In genomic region chr11:96135847-96136246, GRCm38 (mm10) we compare ENCODE assay signal across 31 mouse cellular contexts. TPM values are rescaled to one million over a fixed set of nuclear protein-coding genes. Genes with fewer than 3 reads are reported as not detected.
A peak's percentile ranks its signal among the peaks of the same experiment; 100 is the strongest.
DNase-seq lines count a peak whose midpoint lies in the region; ATAC-seq and TF ChIP-seq lines count a peak whose summit lies in the region.
"Had no signal": no experiment of that assay in that cellular context is flagged by ENCODE, and none has a peak within 500 bp of the region (broad histone marks: within the 10 kb centered on the region; RNA-seq: fewer than 3 reads in every experiment).

No protein-coding gene starts in this region.

- TF ChIP-seq CTCF in E14TG2a.4 (conservative IDR thresholded peaks at IDR 0.05; ENCODE audit: low read length) = no peak
- no peak for TF ChIP-seq CTCF in small intestine, adult 2 months (IDR thresholded peaks at IDR 0.05; ENCODE audit: extremely low read depth, insufficient read length, insufficient replicate concordance, low read depth, low read length)
- no peak for TF ChIP-seq CTCF in stomach, postnatal 0 days (IDR thresholded peaks at IDR 0.05; ENCODE audit: low read depth)
- no peak for TF ChIP-seq CTCF in cerebellum, adult 2 months (IDR thresholded peaks at IDR 0.05; ENCODE audit: borderline replicate concordance, insufficient read depth, low read depth, low read length)

- H3K36me3 ChIP-seq in E14TG2a.4 (ENCODE audit: insufficient read depth, low read length) = no peaks in the 10 kb centered on the region
- H3K36me3 ChIP-seq in intestine, embryonic 16.5 days (ENCODE audit: control insufficient read depth, insufficient read depth, low read length) = no peaks in the 10 kb centered on the region
- H3K36me3 ChIP-seq in small intestine, adult 2 months (ENCODE audit: control insufficient read depth, insufficient read depth, low read length) = no peaks in the 10 kb centered on the region
- H3K36me3 ChIP-seq in stomach, postnatal 0 days (ENCODE audit: control insufficient read depth, insufficient read depth, low read length) = no peaks in the 10 kb centered on the region
- H3K36me3 ChIP-seq: embryonic facial prominence, embryonic 12.5 days; embryonic facial prominence, embryonic 15.5 days; heart, embryonic 10.5 days; heart, embryonic 13.5 days had no signal

- ATAC-seq in intestine, embryonic 16.5 days = peak; percentile 59
- peak; percentile 52; the same call in 1 of the 2 replicates for ATAC-seq in stomach, postnatal 0 days (ENCODE audit: low FRiP score, low TSS enrichment)
- ATAC-seq: activated CD4-positive, CD25-positive, alpha-beta regulatory T cell, adult 4 months; CD4-positive, CD25-positive, alpha-beta regulatory T cell, adult 4 months; forebrain, embryonic 14.5 days; forebrain, postnatal 0 days; hindbrain, postnatal 0 days had no signal

- H3K9me3 ChIP-seq in E14TG2a.4 (ENCODE audit: low read length) = no peaks in the 10 kb centered on the region
- no peaks in the 10 kb centered on the region for H3K9me3 ChIP-seq in intestine, embryonic 16.5 days (ENCODE audit: control insufficient read depth, low read length)
- H3K9me3 ChIP-seq in stomach, postnatal 0 days (ENCODE audit: control insufficient read depth, low read length) = no peaks in the 10 kb centered on the region
- H3K9me3 ChIP-seq: embryonic facial prominence, embryonic 12.5 days; embryonic facial prominence, embryonic 15.5 days; heart, embryonic 10.5 days; heart, embryonic 13.5 days had no signal

- peak overlapping the region; percentile 1; the same call in 1 of the 2 replicates for H3K27ac ChIP-seq in intestine, embryonic 16.5 days (ENCODE audit: low read length)
- peak overlapping the region; percentile 65 for H3K27ac ChIP-seq in small intestine, adult 2 months (ENCODE audit: insufficient read depth, low read depth, low read length)
- H3K27ac ChIP-seq in stomach, postnatal 0 days (replicated peaks) = peak overlapping the region; percentile 30; the same call in 1 of the 2 replicates
- H3K27ac ChIP-seq in cerebellum, adult 2 months (ENCODE audit: insufficient read depth, low read length) = no peak overlapping the region
- H3K27ac ChIP-seq: embryonic facial prominence, embryonic 12.5 days; embryonic facial prominence, embryonic 15.5 days; heart, embryonic 10.5 days; heart, embryonic 13.5 days; hindbrain, embryonic 14.5 days; hindbrain, postnatal 0 days had no signal

- peak overlapping the region; percentile 45 for H3K4me3 ChIP-seq in E14TG2a.4 (replicated peaks; ENCODE audit: low read length)
- no peak overlapping the region for H3K4me3 ChIP-seq in intestine, embryonic 16.5 days (ENCODE audit: low read length)
- no peak overlapping the region for H3K4me3 ChIP-seq in small intestine, adult 2 months (ENCODE audit: low read depth, low read length)
- no peak overlapping the region for H3K4me3 ChIP-seq in stomach, postnatal 0 days (ENCODE audit: low read depth, low read length)
- H3K4me3 ChIP-seq in cerebellum, adult 2 months (replicated peaks; ENCODE audit: insufficient read depth, low read depth, low read length) = no peak overlapping the region
- H3K4me3 ChIP-seq: embryonic facial prominence, embryonic 12.5 days; embryonic facial prominence, embryonic 15.5 days; heart, embryonic 10.5 days; heart, embryonic 13.5 days had no signal

- 59% methylated on average over 8 of the region's 8 CpGs for WGBS in intestine, embryonic 16.5 days
- WGBS in small intestine, adult 2 months = 23% methylated on average over 8 of the region's 8 CpGs
- 49% methylated on average over 8 of the region's 8 CpGs for WGBS in stomach, postnatal 0 days
- 77% methylated on average over 8 of the region's 8 CpGs for WGBS in cerebellum, adult 2 months

- H3K4me2 ChIP-seq in intestine, embryonic 16.5 days (ENCODE audit: low read depth, low read length) = no peak overlapping the region
- H3K4me2 ChIP-seq in stomach, postnatal 0 days (replicated peaks; ENCODE audit: low read depth) = no peak overlapping the region
- H3K4me2 ChIP-seq: embryonic facial prominence, embryonic 12.5 days; embryonic facial prominence, embryonic 15.5 days; heart, embryonic 13.5 days; hindbrain, embryonic 14.5 days had no signal

- no peak overlapping the region for H3K9ac ChIP-seq in intestine, embryonic 16.5 days (ENCODE audit: low read depth, low read length)
- no peak overlapping the region for H3K9ac ChIP-seq in stomach, postnatal 0 days (ENCODE audit: low read length)
- H3K9ac ChIP-seq: embryonic facial prominence, embryonic 12.5 days; embryonic facial prominence, embryonic 15.5 days; forebrain, postnatal 0 days; heart, embryonic 13.5 days; hindbrain, embryonic 14.5 days had no signal

- H3K4me1 ChIP-seq in E14TG2a.4 (replicated peaks; ENCODE audit: low read depth, low read length) = peaks cover 68% of the 10 kb centered on the region
- peaks cover 11% of the 10 kb centered on the region for H3K4me1 ChIP-seq in intestine, embryonic 16.5 days (ENCODE audit: control insufficient read depth, insufficient read depth, low read length)
- peaks cover 9% of the 10 kb centered on the region; the same call in 1 of the 2 replicates for H3K4me1 ChIP-seq in small intestine, adult 2 months (ENCODE audit: control insufficient read depth, insufficient read depth, insufficient read length, low read length)
- H3K4me1 ChIP-seq in stomach, postnatal 0 days (replicated peaks; ENCODE audit: control insufficient read depth, insufficient read depth) = no peaks in the 10 kb centered on the region
- H3K4me1 ChIP-seq in cerebellum, adult 2 months (ENCODE audit: control insufficient read depth, insufficient read depth, low read length) = no peaks in the 10 kb centered on the region
- H3K4me1 ChIP-seq: embryonic facial prominence, embryonic 15.5 days; heart, embryonic 13.5 days had no signal

- TF ChIP-seq POLR2A in small intestine, adult 2 months (IDR thresholded peaks at IDR 0.05; ENCODE audit: low read depth, low read length) = no peak
- no peak for TF ChIP-seq POLR2A in cerebellum, adult 2 months (IDR thresholded peaks at IDR 0.05; ENCODE audit: borderline replicate concordance, insufficient read depth, low read length)

- DNase-seq in stomach, postnatal 0 days (ENCODE audit: low spot score) = peak; percentile 66
- no peak for DNase-seq in cerebellum, adult 2 months
- no peak for DNase-seq in lung, postnatal 25 days (ENCODE audit: low spot score)
- DNase-seq in frontal cortex, postnatal 10 days (ENCODE audit: low spot score in 2 of 2) = no peak
- DNase-seq: adrenal gland, adult 8-10 months; adrenal gland, postnatal 25 days; cerebellum, adult 11-12 months; cerebellum, adult 9-10 months; cerebellum, postnatal 14 days; forebrain, postnatal 0 days; gastrocnemius, postnatal 25 days; heart, adult 18-20 months; heart, postnatal 14 days; heart, postnatal 4 days had no signal

- H3K27me3 ChIP-seq in E14TG2a.4 (ENCODE audit: insufficient read depth, low read length) = peaks cover 15% of the 10 kb centered on the region; the same call in 1 of the 2 replicates
- H3K27me3 ChIP-seq in intestine, embryonic 16.5 days (replicated peaks; ENCODE audit: control insufficient read depth, insufficient read depth, low read length) = no peaks in the 10 kb centered on the region
- no peaks in the 10 kb centered on the region for H3K27me3 ChIP-seq in small intestine, adult 2 months (ENCODE audit: control insufficient read depth, insufficient read depth, low read length)
- no peaks in the 10 kb centered on the region for H3K27me3 ChIP-seq in stomach, postnatal 0 days (ENCODE audit: control insufficient read depth, insufficient read depth, low read length)
- no peaks in the 10 kb centered on the region; the same call in 1 of the 2 replicates for H3K27me3 ChIP-seq in cerebellum, adult 2 months (ENCODE audit: control insufficient read depth, insufficient read depth, low read length)

- no peak for TF ChIP-seq EP300 in stomach, postnatal 0 days (optimal IDR thresholded peaks at IDR 0.05)

RNA-seq across cellular contexts. Expression of gene Ttll6, which starts 2.3 kb away (rescaled TPM):
- polyA plus RNA-seq in intestine, embryonic 16.5 days (2015; fragmentation: Nextera tagmentation; extraction: Ambion mirVana) = 0.27 and 0.51 TPM in 2 replicates
- 0.11 TPM in 1 of 2 replicates, not detected in the other for polyA plus RNA-seq in small intestine, adult 2 months (2012; rRNA removed)
- polyA plus RNA-seq in stomach, postnatal 0 days (2015; fragmentation: Nextera tagmentation; extraction: Ambion mirVana) = 0.12 and 0.13 TPM in 2 replicates
- 0.39 and 0.52 TPM in 2 replicates for polyA plus RNA-seq in cerebellum, adult 2 months (2012; rRNA removed)
- polyA plus RNA-seq: CD4-positive, CD25-positive, alpha-beta regulatory T cell, adult 4 months; forebrain, embryonic 11.5 days; heart, embryonic 10.5 days; heart, embryonic 13.5 days had no signal

RNA-seq across cellular contexts. Expression of gene Calcoco2, which starts 24.1 kb away (rescaled TPM):
- 0.10 TPM in 2 replicates for polyA plus RNA-seq in intestine, embryonic 16.5 days (2015; fragmentation: Nextera tagmentation; extraction: Ambion mirVana)
- not detected in 2 replicates for polyA plus RNA-seq in small intestine, adult 2 months (2012; rRNA removed)
- polyA plus RNA-seq in stomach, postnatal 0 days (2015; fragmentation: Nextera tagmentation; extraction: Ambion mirVana) = not detected in 2 replicates
- polyA plus RNA-seq in cerebellum, adult 2 months (2012; rRNA removed) = 0.08 TPM in 1 of 2 replicates, not detected in the other
- polyA plus RNA-seq: activated CD4-positive, CD25-positive, alpha-beta regulatory T cell, adult 4 months; brain, embryonic 14.5 days; CD4-positive, CD25-positive, alpha-beta regulatory T cell, adult 4 months; embryonic facial prominence, embryonic 12.5 days; forebrain, embryonic 11.5 days; frontal cortex, adult 2 months; gonadal fat pad, adult 2 months; heart, embryonic 13.5 days; hindbrain, embryonic 14.5 days had no signal

RNA-seq across cellular contexts. Expression of gene Hoxb13, which starts 58.3 kb away (rescaled TPM):
- 1.9 and 5.1 TPM in 2 replicates for polyA plus RNA-seq in intestine, embryonic 16.5 days (2015; fragmentation: Nextera tagmentation; extraction: Ambion mirVana)
- 0.11 and 0.25 TPM in 2 replicates for polyA plus RNA-seq in small intestine, adult 2 months (2012; rRNA removed)
- not detected in 2 replicates for polyA plus RNA-seq in stomach, postnatal 0 days (2015; fragmentation: Nextera tagmentation; extraction: Ambion mirVana)
- polyA plus RNA-seq in cerebellum, adult 2 months (2012; rRNA removed) = not detected in 2 replicates
- polyA plus RNA-seq: activated CD4-positive, CD25-positive, alpha-beta regulatory T cell, adult 4 months; brain, embryonic 14.5 days; CD4-positive, CD25-positive, alpha-beta regulatory T cell, adult 4 months; embryonic facial prominence, embryonic 12.5 days; embryonic facial prominence, embryonic 15.5 days; forebrain, embryonic 11.5 days; forebrain, embryonic 14.5 days; forebrain, postnatal 0 days; frontal cortex, adult 2 months; heart, embryonic 10.5 days; heart, embryonic 13.5 days; hindbrain, embryonic 11.5 days; hindbrain, embryonic 14.5 days; hindbrain, postnatal 0 days had no signal
